In genomic region chr3:96108315-96108714, GRCm38 (mm10) we compare ENCODE assay signal across 16 mouse cellular contexts. TPM values are rescaled to one million over a fixed set of nuclear protein-coding genes. Genes with fewer than 3 reads are reported as not detected.
DNase-seq lines count a peak whose midpoint lies in the region.
"Had no signal": no experiment of that assay in that cellular context is flagged by ENCODE, and none has a peak within 500 bp of the region (broad histone marks: within the 10 kb centered on the region; RNA-seq: fewer than 3 reads in every experiment).

No protein-coding gene starts in this region.

- 91% methylated on average over 3 of the region's 3 CpGs for WGBS in heart, embryonic 10.5 days

- H3K27me3 ChIP-seq in heart, embryonic 10.5 days (ENCODE audit: insufficient read depth, poor library complexity, severe bottlenecking), result no peaks in the 10 kb centered on the region
- H3K27me3 ChIP-seq: CH12.LX; embryonic facial prominence, embryonic 12.5 days; forebrain, embryonic 15.5 days; heart, embryonic 13.5 days; hindbrain, embryonic 15.5 days; Patski had no signal

- H3K36me3 ChIP-seq in heart, embryonic 10.5 days, result peaks cover 5% of the 10 kb centered on the region; the same call in 1 of the 2 replicates
- H3K36me3 ChIP-seq: embryonic facial prominence, embryonic 12.5 days; forebrain, embryonic 15.5 days; hindbrain, embryonic 15.5 days had no signal

- no peak overlapping the region for H3K4me3 ChIP-seq in heart, embryonic 10.5 days
- H3K4me3 ChIP-seq: embryonic facial prominence, embryonic 12.5 days; forebrain, embryonic 15.5 days; heart, embryonic 13.5 days; hindbrain, embryonic 15.5 days had no signal

- DNase-seq in heart, adult 11 months, result peak; percentile 59
- no peak for DNase-seq in heart, embryonic 10.5 days (ENCODE audit: low spot score)
- peak; percentile 21 for DNase-seq in left cerebral cortex, adult 11 months (ENCODE audit: low spot score)
- DNase-seq in left cerebral cortex, postnatal 14 days (ENCODE audit: low spot score in 2 of 2), result no peak
- peak; percentile 83 for DNase-seq in brain, adult 2 months (ENCODE audit: low read depth, low spot score)
- peak; percentile 56 for DNase-seq in telencephalon, adult 2 months (ENCODE audit: low read depth, low spot score)
- DNase-seq: adrenal gland, postnatal 14 days; cerebellum, postnatal 10 days; gastrocnemius, postnatal 10 days; heart, postnatal 36 days had no signal

- H3K4me1 ChIP-seq in heart, embryonic 10.5 days, result peaks cover 17% of the 10 kb centered on the region

- intact Hi-C loops in left cerebral cortex, postnatal 14 days (cut with DNase I), result no loop called here

- no peaks in the 10 kb centered on the region for H3K9me3 ChIP-seq in heart, embryonic 10.5 days
- H3K9me3 ChIP-seq: embryonic facial prominence, embryonic 12.5 days; forebrain, embryonic 15.5 days; heart, embryonic 13.5 days; hindbrain, embryonic 15.5 days had no signal

- H3K27ac ChIP-seq in heart, embryonic 10.5 days, result no peak overlapping the region
- H3K27ac ChIP-seq: embryonic facial prominence, embryonic 12.5 days; forebrain, embryonic 15.5 days; heart, embryonic 13.5 days; hindbrain, embryonic 15.5 days had no signal

RNA-seq across cellular contexts. Expression of gene Otud7b, which starts 4.0 kb away (rescaled TPM):
- polyA plus RNA-seq in heart, embryonic 10.5 days (2016; fragmentation: Nextera tagmentation; extraction: Ambion mirVana), result 15.2 and 16.1 TPM in 2 replicates
- total RNA-seq in left cerebral cortex, postnatal 14 days (2021), result 10 to 100 TPM; 18.2 to 22.3 TPM

RNA-seq across cellular contexts. Expression of gene Vps45, which starts 50.0 kb away (rescaled TPM):
- 26.1 and 30.6 TPM in 2 replicates for polyA plus RNA-seq in heart, embryonic 10.5 days (2016; fragmentation: Nextera tagmentation; extraction: Ambion mirVana)
- 10 to 100 TPM; 34.3 to 37.3 TPM for total RNA-seq in left cerebral cortex, postnatal 14 days (2021)

RNA-seq across cellular contexts. Expression of gene Mtmr11, which starts 53.5 kb away (rescaled TPM):
- polyA plus RNA-seq in heart, embryonic 10.5 days (2016; fragmentation: Nextera tagmentation; extraction: Ambion mirVana), result 6.0 and 10.5 TPM in 2 replicates
- total RNA-seq in left cerebral cortex, postnatal 14 days (2021), result 1 to 10 TPM; 4.5 to 6.0 TPM

Comparison
In these comparisons a context has a peak if more than half of its experiments do, and no peak if none do; other contexts are left out.
1. DNase-seq: peak in heart, adult 11 months (single experiment), left cerebral cortex, adult 11 months (single experiment), brain, adult 2 months (single experiment) and telencephalon, adult 2 months (single experiment); none in heart, embryonic 10.5 days (single experiment) and left cerebral cortex, postnatal 14 days (0 of 2).